Mouse (Mus musculus) forebrain, embryonic 13.5 days (tissue): ENCODE measurements around the gene Olfr1178. TPM values are rescaled to one million over a fixed set of nuclear protein-coding genes. Genes with fewer than 3 reads are reported as not detected.
A peak's percentile ranks its signal among the peaks of the same experiment; 100 is the strongest.

Source experiments
- ATAC-seq: fragments of 200-750 bp; cut with Nextera tagmentation; 2 replicates; pipeline ENCODE4 v1.8.0; 2017
- H3K27ac ChIP-seq: fragments of 300-500 bp; sonication (generic); 2 replicates; pipeline ENCODE4 v1.5.1; 2015; ENCODE audit warnings: inconsistent platforms, mild to moderate bottlenecking, moderate library complexity
- H3K27me3 ChIP-seq: fragments of 300-500 bp; sonication (generic); 2 replicates; pipeline ENCODE4 v1.6.1; 2015; ENCODE audit warnings: mild to moderate bottlenecking, inconsistent platforms
- H3K36me3 ChIP-seq: fragments of 300-500 bp; sonication (generic); 2 replicates; pipeline ENCODE4 v1.6.1; 2015; ENCODE audit warnings: mild to moderate bottlenecking, inconsistent platforms; ENCODE audit not compliant: poor library complexity, severe bottlenecking
- H3K4me1 ChIP-seq: fragments of 300-500 bp; sonication (generic); 2 replicates; pipeline ENCODE4 v1.6.1; 2015; ENCODE audit warnings: inconsistent platforms
- H3K4me2 ChIP-seq: fragments of 300-500 bp; sonication (generic); 2 replicates; pipeline ENCODE4 v1.6.1; 2015; ENCODE audit warnings: inconsistent platforms, mild to moderate bottlenecking, moderate library complexity
- H3K4me3 ChIP-seq: fragments of 300-500 bp; sonication (generic); 2 replicates; pipeline ENCODE4 v1.5.1; 2015; ENCODE audit warnings: mild to moderate bottlenecking, inconsistent platforms
- H3K9ac ChIP-seq: fragments of 300-500 bp; sonication (generic); 2 replicates; pipeline ENCODE4 v1.6.1; 2015; ENCODE audit warnings: mild to moderate bottlenecking, inconsistent platforms
- H3K9me3 ChIP-seq: fragments of 300-500 bp; sonication (generic); replicated peaks from 2 replicates; pipeline ENCODE4 v1.6.1; 2016; ENCODE audit warnings: inconsistent platforms
- WGBS: fragments of 180-500 bp; shearing (Covaris S2); methylation state at CpG from one replicate; pipeline ENCODE4 v1.1.7; 2015; 5-methylcytosine and 5-hydroxymethylcytosine counted together
- polyA plus RNA-seq: library from polyadenylated mRNA; unstranded; fragments of >200 nt; fragmentation: Nextera tagmentation; extraction: Ambion mirVana; gene quantifications from 2 replicates; pipeline ENCODE4 v1.2.1, GENCODE M21; 2015

The Olfr1178 gene
- not detected in 2 replicates for polyA plus RNA-seq

DNA sequence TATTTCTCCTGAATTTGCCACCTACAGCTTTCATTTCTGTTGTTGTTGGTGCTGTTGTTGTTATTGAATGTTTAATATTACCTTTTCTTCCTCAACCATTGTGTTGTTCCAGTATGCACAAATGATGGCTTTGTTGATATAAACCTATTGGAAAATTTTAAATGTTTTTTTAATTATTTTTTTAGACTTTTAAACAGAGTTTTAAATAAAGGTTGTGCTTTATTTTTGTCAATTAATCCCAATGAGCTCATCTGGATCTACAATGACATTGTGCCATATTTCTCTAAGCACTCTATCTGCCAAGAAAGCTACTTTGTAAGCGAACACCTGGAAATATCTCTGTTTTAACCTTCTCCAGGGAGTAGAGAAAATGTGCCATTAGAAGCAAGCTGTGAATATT is at the start of gene Olfr1178:
TSS of gene Olfr1178 (plus strand) at position 301 of the 400 bp plus-strand sequence.
- Histone ChIP-seq H3K36me3 (no peaks in the 10 kb centered on the region), H3K9me3 (no peaks in the 10 kb centered on the region), H3K27me3 (no peaks in the 10 kb centered on the region), H3K4me1 (no peaks in the 10 kb centered on the region), H3K4me2 (no peak within 1 kb of the TSS), H3K4me3 (no peak within 1 kb of the TSS), H3K9ac (no peak within 1 kb of the TSS), H3K27ac (no peak within 1 kb of the TSS)
- ATAC-seq: no peak
- 75% methylated on average over 1 of the region's 1 CpGs for WGBS

GRCm38 (mm10) chr2:88346392-88346791 is 40.5 kb upstream of the Olfr1178 start, which contains the start of gene Olfr1177-ps:
TSS of gene Olfr1177-ps (minus strand) at chr2:88346492.
- Histone ChIP-seq H3K36me3 (no peaks in the 10 kb centered on the region), H3K4me3 (no peak within 1 kb of the TSS), H3K4me1 (no peaks in the 10 kb centered on the region), H3K4me2 (no peak within 1 kb of the TSS), H3K9ac (no peak within 1 kb of the TSS), H3K27ac (no peak within 1 kb of the TSS), H3K9me3 (no peaks in the 10 kb centered on the region), H3K27me3 (no peaks in the 10 kb centered on the region)
- ATAC-seq: no peak
- WGBS: 85% methylated on average over 1 of the region's 1 CpGs

DNA sequence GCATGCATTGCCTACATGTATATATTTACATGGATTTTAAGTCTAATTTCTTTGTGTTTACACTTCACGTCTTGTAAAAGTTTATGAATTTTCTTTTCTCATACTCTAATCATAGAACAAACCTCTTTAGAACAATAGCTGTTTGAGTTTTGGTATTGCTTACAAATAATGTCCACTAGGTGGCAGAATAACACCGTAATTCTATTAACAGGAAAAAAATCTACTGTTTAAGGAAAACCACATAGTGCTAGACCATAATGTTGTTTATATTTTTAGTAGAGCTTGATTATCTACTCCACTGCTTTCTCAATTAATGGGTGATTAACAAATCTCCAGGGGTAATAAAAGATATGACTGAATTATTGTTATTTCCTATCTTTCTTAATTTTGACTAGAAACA is 30.6 kb upstream of the Olfr1178 start:
- peak; percentile 57; the same call in 1 of the 2 replicates for ATAC-seq
- H3K4me3 ChIP-seq: no peak overlapping the region
- H3K4me2 ChIP-seq: no peak overlapping the region
- no peaks in the 10 kb centered on the region for H3K9me3 ChIP-seq
- no peaks in the 10 kb centered on the region for H3K27me3 ChIP-seq
- H3K27ac ChIP-seq: no peak overlapping the region
- H3K9ac ChIP-seq: no peak overlapping the region
- no peaks in the 10 kb centered on the region for H3K36me3 ChIP-seq
- WGBS: 4% methylated on average over 2 of the region's 2 CpGs
- no peaks in the 10 kb centered on the region for H3K4me1 ChIP-seq

- Histone ChIP-seq H3K27ac (no peak within 1 kb of the TSS), H3K27me3 (no peaks in the 10 kb centered on the region), H3K4me3 (no peak within 1 kb of the TSS), H3K4me1 (no peaks in the 10 kb centered on the region), H3K4me2 (no peak within 1 kb of the TSS), H3K36me3 (no peaks in the 10 kb centered on the region), H3K9me3 (no peaks in the 10 kb centered on the region), H3K9ac (no peak within 1 kb of the TSS)
- no peak for ATAC-seq
- 94% methylated on average over 3 of the region's 3 CpGs for WGBS
Observed at GRCm38 (mm10) chr2:88406353-88406752, 19.5 kb downstream of the Olfr1178 start, which contains the start of gene Olfr1179. TSS of gene Olfr1179 (minus strand) at chr2:88406453.

DNA sequence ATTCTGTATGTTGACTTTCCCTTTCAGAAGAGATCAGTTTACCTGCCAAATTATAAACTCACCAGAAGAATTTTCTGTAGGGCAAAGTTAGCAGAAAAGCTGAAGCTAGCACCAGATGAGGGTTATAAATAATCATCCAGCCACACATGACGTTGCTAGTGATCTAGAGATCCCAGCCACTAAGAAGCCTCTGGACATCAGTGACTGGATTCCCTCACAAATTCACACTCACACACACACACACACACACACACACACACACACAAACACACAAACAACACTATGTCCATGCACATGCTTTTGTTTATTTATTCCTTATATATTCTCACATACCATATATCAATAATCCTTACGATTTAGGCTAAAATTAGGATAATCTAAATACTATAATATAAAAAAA is 32.2 kb downstream of the Olfr1178 start, which contains the start of gene Olfr1180:
TSS of gene Olfr1180 (minus strand) at position 101 of the 400 bp plus-strand sequence.
- Histone ChIP-seq H3K27me3 (no peaks in the 10 kb centered on the region), H3K9me3 (no peaks in the 10 kb centered on the region), H3K4me2 (no peak within 1 kb of the TSS), H3K27ac (no peak within 1 kb of the TSS), H3K4me3 (no peak within 1 kb of the TSS), H3K9ac (no peak within 1 kb of the TSS), H3K4me1 (no peaks in the 10 kb centered on the region), H3K36me3 (no peaks in the 10 kb centered on the region)
- WGBS: 90% methylated on average over 2 of the region's 2 CpGs
- ATAC-seq: no peak

- ATAC-seq: no peak
- H3K36me3 ChIP-seq: no peaks in the 10 kb centered on the region
Observed at GRCm38 (mm10) chr2:88426071-88426470, 39.2 kb downstream of the Olfr1178 start, which contains the start of gene Olfr1181. TSS of gene Olfr1181 (minus strand) at chr2:88426171.

DNA sequence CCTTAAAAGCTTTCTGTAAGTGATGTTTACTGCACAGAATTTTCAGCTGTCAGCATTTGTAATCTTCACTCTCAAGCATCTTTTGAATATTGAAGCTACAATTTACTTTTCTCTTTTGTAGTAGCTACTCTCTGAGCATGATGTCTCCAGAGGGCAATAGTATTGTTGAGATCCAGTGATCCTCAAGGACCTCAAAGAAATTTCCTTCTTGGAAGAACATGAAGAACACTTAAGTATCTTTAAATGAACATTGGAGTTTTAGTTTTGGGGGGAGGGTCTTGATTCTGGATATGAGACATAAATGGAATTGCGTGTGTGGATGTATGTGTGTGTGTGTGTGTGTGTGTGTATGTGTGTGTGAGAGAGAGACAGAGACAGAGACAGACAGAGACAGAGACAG is 62.2 kb downstream of the Olfr1178 start, which contains the start of gene Gm13757:
TSS of gene Gm13757 (minus strand) at position 101 of the 400 bp plus-strand sequence.
- Histone ChIP-seq H3K4me3 (no peak within 1 kb of the TSS), H3K27me3 (no peaks in the 10 kb centered on the region), H3K4me2 (no peak within 1 kb of the TSS), H3K9me3 (no peaks in the 10 kb centered on the region), H3K27ac (no peak within 1 kb of the TSS), H3K36me3 (no peaks in the 10 kb centered on the region), H3K4me1 (no peaks in the 10 kb centered on the region), H3K9ac (no peak within 1 kb of the TSS)
- 90% methylated on average over 1 of the region's 1 CpGs for WGBS
- ATAC-seq: no peak

More at GRCm38 (mm10) chr2:88426071-88426470, 39.2 kb downstream of the Olfr1178 start, which contains the start of gene Olfr1181:
- Histone ChIP-seq H3K27me3 (no peaks in the 10 kb centered on the region), H3K4me3 (no peak within 1 kb of the TSS), H3K9ac (no peak within 1 kb of the TSS), H3K4me2 (no peak within 1 kb of the TSS), H3K27ac (no peak within 1 kb of the TSS), H3K4me1 (no peaks in the 10 kb centered on the region), H3K9me3 (no peaks in the 10 kb centered on the region)
- 92% methylated on average over 1 of the region's 1 CpGs for WGBS

Other genes with a start within 250 kb of the Olfr1178 start
- not detected in 2 replicates for gene Olfr1167, start 231.9 kb upstream of the Olfr1178 start, polyA plus RNA-seq
- gene Olfr1168, start 205.2 kb upstream of the Olfr1178 start, polyA plus RNA-seq: not detected in 2 replicates
- not detected in 2 replicates for gene Olfr1170, start 158.7 kb upstream of the Olfr1178 start, polyA plus RNA-seq
- gene Olfr1173, start 107.2 kb upstream of the Olfr1178 start, polyA plus RNA-seq: not detected in 2 replicates
- not detected in 2 replicates for gene Olfr1174-ps, start 71.9 kb upstream of the Olfr1178 start, polyA plus RNA-seq
- gene Olfr1175-ps, start 59.8 kb upstream of the Olfr1178 start, polyA plus RNA-seq: not detected in 2 replicates
- gene Olfr1176, start 50.3 kb upstream of the Olfr1178 start, polyA plus RNA-seq: not detected in 2 replicates
- not detected in 2 replicates for gene Olfr1177-ps, start 40.6 kb upstream of the Olfr1178 start, polyA plus RNA-seq
- gene Olfr1179, start 19.4 kb downstream of the Olfr1178 start, polyA plus RNA-seq: not detected in 2 replicates
- gene Olfr1180, start 32.1 kb downstream of the Olfr1178 start, polyA plus RNA-seq: not detected in 2 replicates
- gene Olfr1181, start 39.1 kb downstream of the Olfr1178 start, polyA plus RNA-seq: not detected in 2 replicates
- gene Gm13757, start 62.1 kb downstream of the Olfr1178 start, polyA plus RNA-seq: not detected in 2 replicates
- not detected in 2 replicates for gene Olfr1183, start 67.8 kb downstream of the Olfr1178 start, polyA plus RNA-seq
- not detected in 2 replicates for gene Olfr1184, start 96.5 kb downstream of the Olfr1178 start, polyA plus RNA-seq
- not detected in 2 replicates for gene Olfr1185-ps1, start 106.3 kb downstream of the Olfr1178 start, polyA plus RNA-seq
- not detected in 2 replicates for gene Olfr1186, start 131.5 kb downstream of the Olfr1178 start, polyA plus RNA-seq
- not detected in 2 replicates for gene Olfr1188, start 169.9 kb downstream of the Olfr1178 start, polyA plus RNA-seq
- gene Olfr1189, start 199.4 kb downstream of the Olfr1178 start, polyA plus RNA-seq: not detected in 2 replicates